Mouse (Mus musculus) thymus, adult 2 months (tissue): Measurements from ENCODE around the gene Caps2.

Experiments
- CTCF ChIP-seq: fragments of 200-500 bp; IDR thresholded peaks from 2 replicates; pipeline ENCODE4 v1.5.1; 2012; ENCODE audit warnings: mild to moderate bottlenecking, control low read depth, low read length, moderate library complexity, borderline replicate concordance; ENCODE audit not compliant: control insufficient read depth, poor library complexity, insufficient read depth; ENCODE audit errors: extremely low read depth
- POLR2A ChIP-seq: fragments of 200-500 bp; IDR thresholded peaks from 2 replicates; pipeline ENCODE4 v1.6.1; 2012; ENCODE audit warnings: mild to moderate bottlenecking, low read length, control low read depth, moderate library complexity; ENCODE audit not compliant: control insufficient read depth, poor library complexity, insufficient read depth; ENCODE audit errors: extremely low read depth

DNA sequence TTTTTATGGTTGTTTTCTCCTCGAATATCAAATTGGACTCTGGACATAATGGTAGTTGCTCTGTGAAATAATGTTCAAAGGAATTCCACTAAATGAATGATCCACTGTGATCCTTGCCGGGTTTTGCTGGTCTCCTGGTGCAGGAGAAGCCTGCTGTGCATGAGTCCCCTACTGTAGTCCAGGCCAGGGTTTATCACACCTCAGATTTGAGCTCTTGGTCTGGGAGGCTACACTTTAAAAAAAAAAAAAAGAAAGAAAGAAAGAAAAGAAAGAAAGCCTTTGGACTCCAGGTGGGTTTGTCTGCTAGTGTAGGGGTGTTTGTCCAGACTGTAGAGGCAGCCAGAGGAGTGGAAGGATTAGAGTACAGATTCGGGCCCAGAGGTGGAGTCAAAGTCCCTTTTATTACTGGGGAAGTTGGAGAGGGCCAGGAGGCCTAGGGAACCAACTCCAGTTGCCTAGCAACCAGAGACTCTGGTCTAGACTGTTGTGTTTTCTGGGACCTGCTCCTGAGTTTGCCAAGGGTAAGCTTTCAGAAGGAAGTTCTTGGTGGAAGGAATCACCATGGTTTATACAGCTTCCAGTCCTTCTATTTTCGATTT is at the start of gene Caps2:
- TF ChIP-seq POLR2A (no peak), CTCF (no peak)
